Mouse (Mus musculus) C2C12 (cell line): ENCODE measurements at regions not wholly inside any gene's neighbourhood (a gene's known extent, or its start where the extent isn't known, plus 50 kb on each side); places are given as distances from the start of the nearest gene placed in this dataset.

Source experiments
- CEBPB ChIP-seq: IDR thresholded peaks from one replicate; pipeline ENCODE4 v1.6.1; 2011; ENCODE audit warnings: low read depth, mild to moderate bottlenecking, control low read depth, moderate library complexity
- CTCF ChIP-seq: IDR thresholded peaks from one replicate; pipeline ENCODE4 v1.5.1; 2011; ENCODE audit not compliant: control insufficient read depth, insufficient read depth, insufficient read length
- MAX ChIP-seq: IDR thresholded peaks from one replicate; pipeline ENCODE4 v1.6.1; 2011; ENCODE audit warnings: mild to moderate bottlenecking, control low read depth
- MYOG ChIP-seq: IDR thresholded peaks from one replicate; pipeline ENCODE4 v1.6.1; 2011; ENCODE audit not compliant: control insufficient read depth, insufficient read length; ENCODE audit errors: extremely low read depth
- USF1 ChIP-seq: IDR thresholded peaks from one replicate; pipeline ENCODE4 v1.6.1; 2011; ENCODE audit warnings: low read depth, mild to moderate bottlenecking, control low read depth, moderate library complexity

- TF ChIP-seq MYOG: no peak
- no peak for TF ChIP-seq USF1
- TF ChIP-seq CTCF: no peak
- TF ChIP-seq MAX: no peak
- no peak for TF ChIP-seq CEBPB
Observed at GRCm38 (mm10) chr7:73881252-73882042, 132.0 kb downstream of the St8sia2 start.
